Mouse (Mus musculus) ZHBTc4 (cell line): ENCODE results near the gene Zfp385a.

Source experiments
- DNase-seq: peaks from one replicate; pipeline ENCODE4 v3.0.0-alpha.2; 2011; ENCODE audit warnings: low read depth, low spot score

The Zfp385a gene

DNA sequence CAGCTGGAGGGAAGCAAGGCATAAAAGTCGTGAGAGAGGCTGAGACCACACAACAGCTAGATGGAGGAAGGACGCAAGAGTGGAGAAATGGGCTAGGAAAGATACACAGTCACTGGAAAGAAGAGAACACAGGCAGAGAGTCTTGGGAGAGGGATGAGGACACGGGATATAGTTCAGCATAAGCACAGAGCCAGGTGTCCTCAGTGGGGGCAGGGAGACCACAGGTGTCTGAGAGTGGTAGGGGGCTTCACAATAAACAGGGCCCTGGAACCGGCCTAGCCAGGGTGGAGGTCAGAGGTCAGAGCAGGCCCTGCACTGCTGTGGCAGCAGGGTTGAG, 1.1 kb downstream of the Zfp385a start:
- DNase-seq, result no peak

DNA sequence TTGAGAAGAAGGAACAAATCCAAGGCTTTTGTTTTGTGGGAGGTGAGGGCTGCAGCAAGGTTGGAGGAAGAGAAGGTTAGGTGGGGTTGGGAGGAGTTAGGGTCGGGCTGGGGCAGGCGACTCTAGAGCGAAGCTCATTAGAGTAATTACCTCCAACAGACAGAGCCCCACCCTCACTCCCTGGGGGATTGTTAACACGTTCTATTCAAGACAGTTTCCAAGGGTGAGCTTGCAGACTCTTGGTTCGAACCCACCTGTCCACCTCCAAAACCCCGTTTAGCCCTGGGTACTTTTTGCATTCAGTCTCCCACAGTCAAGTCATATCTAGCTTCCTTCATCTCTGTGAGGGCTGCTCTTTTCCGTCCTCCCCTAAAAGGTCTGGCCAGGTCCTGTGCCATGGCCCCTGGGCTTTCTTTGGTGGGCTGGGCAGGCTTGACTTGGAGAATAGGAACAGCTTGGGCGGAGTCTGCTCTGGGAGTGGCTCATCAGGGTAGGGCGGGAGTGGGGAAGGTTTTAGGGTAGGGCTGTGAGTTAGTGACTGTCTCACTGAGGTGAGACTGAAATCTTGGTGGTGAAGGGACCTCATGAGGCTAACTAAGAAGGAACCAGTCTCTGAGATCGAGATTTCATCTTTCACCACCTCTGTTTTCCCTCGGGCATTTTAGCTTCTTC, 2.8 kb downstream of the Zfp385a start:
- peak; percentile 58 for DNase-seq

DNA sequence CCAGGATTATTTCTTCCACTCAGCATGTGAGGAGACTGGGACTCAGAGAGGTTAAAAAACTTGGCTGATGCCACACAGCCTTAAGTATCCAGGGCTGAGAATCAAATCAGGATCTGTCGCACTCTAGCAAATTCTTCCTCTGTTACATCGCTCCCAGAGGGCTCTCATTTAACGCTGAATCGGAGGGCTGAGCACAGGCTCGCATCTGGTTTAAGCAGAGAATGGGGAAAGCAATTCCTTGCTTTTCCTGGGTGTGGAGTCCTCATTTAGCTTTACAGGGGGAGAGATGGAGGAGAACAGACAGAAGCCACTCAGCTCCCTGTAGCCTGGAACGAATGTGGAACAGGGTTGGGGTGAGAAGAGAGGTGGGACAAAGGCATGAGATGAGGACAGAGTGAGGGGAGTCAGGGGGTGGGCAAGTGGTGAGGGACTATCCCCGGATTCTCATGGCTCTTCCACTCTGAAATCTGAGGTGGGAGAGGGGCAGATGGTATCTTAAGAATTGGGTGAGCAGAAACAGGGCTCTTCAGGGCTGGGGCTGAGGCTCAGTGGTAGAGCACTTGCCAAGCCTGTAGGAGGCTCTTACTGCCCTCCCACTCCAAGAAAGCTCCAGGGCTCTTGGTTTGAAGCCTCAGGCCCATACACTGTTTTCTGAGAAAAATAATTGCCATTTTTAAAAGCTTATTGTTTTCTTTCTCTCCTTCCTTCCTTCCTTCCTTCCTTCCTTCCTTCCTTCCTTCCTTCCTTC, 4.2 kb downstream of the Zfp385a start:
- no peak for DNase-seq

DNA sequence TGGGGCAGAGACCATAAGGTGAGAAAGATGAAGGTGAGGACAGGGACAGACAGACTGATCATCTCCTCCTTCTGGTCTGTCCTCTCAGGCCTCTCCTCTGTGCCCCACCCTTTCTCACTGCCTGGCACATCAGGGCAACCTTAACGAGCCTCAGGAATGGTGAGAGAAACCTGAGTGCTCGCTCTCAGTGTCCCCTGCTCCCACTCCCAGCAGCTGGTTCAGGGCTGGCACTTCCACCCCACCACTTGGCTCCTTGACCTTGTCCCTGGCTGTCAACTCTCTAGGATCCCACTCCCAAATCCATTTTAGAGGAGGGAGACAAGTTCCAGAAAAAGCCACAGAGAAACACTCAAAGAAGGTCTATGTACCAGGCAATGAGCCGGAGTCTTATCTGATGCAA, 4.9 kb downstream of the Zfp385a start:
- DNase-seq, result no peak

DNA sequence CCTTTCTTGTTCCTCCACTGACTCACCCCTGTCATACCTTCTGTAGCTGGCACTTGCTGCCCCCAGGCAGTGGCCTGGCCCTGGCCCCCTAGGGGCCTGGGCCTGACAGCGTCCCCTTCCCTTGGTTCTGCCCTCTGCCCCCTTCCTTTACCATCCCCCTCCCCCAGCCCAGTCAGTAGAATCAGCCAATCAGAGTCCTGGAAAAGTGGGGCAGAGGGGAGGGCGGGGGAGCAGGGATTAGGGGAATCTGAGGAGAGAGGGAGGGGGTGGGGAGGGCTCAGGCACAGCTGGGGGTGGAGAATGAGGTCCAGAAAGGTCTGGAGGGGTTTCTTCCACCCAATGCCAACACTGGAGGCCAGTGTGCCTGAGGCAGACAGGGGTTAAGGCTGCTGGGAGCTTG, 5.7 kb downstream of the Zfp385a start:
- DNase-seq, result no peak

DNA sequence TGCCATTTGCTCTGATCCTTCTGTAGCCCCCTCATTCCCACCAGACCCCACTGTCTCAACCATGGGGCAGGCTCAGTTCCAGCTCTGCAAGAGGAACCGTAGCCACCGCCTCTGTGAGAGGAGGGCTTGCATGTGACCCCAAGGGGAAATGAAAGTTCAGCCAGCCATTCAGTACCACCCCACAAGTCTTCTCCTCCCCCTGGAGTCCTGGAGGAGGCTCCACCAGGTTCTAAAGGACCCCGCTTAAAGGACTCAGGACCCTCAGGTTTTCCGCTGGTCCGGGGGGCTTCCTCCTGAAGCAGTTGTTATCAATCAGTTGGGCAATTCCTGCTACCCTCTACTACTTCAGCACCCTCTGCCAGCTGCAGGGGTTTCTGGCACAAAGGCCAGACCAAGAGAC, 6.2 kb downstream of the Zfp385a start:
- DNase-seq, result no peak

DNA sequence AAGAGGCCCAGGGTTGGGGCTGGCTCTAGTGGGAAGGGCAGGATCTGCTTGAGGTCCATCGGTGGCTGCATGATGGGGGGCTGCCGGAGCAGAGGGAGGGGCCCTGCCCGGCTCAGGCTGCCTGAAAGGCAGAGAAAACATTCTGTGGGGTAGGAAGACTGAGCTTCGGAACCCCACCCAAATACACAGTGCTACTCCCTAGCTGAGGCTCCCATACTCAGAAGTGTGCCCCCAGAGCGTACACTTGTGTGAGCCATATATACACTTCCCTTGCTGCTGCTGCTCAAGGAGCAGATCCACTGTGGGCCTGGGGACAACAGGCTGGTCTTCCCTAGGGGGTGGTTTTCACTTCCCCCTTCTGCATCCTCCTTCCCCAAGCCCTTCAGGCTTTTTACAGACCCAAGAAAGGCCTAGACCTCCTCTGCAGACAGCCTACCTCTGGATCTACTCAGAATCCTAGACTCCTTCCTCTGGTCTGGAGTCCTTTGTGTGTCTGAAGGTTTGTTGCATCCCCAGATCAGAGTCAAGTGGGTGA, 6.7 kb downstream of the Zfp385a start:
- no peak for DNase-seq

DNA sequence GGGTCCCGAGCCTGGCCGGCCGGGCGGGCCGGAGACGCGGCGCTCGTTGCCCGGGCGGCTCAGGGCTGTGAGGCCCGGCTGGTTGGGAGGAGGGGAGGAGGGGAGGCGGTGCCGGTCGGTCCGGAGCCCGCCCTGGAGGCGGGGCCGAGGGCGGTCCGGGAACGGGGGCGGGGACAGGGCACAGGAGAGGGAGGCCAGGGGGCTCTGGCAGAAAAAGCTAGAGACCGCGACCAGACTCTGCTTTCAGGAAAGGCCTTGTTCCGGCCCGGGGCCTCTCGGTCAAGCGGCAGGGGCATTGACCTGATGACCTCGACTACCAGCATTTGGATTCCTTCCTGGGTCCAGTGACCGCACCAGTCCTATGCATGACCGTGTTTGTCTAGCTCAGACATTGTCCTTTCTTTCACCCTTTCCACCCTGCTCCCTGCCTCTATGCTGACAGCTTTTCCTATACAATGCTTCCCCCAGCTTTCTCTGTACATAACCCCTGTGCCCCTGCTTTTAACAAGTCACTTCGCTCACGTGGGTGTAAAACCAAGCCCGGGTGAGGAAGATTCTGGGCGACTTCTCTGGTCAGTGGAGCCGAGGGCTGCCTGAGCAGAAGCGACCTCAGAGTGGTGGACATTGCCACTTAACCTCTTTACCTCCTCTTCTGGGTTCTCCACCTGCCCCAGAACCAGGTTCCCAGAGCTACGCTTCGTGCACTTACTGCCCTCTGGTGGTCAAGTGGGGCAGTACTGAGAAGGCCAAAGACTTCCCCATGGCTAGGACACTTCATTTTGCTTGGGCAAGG, 16.2 kb downstream of the Zfp385a start:
- DNase-seq, result peak; percentile 92

DNA sequence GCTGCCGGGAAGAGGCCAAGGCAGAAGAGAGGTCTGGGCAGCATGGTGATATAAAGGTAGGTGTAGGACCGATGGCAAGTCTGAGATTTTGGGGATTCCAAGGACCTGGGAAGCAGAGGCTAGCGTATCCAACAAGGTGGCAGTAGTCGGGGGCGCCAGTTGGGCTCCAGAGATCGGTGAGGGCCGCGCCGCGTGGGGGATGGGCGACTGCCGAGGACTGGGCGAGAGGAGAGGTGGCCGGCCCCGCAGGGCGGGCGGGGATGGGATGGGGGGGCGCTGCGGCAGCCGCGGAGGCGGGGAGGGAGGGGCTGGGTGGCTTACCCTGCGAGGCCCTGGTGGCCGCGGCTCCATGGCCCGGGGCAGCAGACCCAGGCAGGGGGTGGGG, 16.8 kb downstream of the Zfp385a start:
- peak; percentile 47 for DNase-seq

DNA sequence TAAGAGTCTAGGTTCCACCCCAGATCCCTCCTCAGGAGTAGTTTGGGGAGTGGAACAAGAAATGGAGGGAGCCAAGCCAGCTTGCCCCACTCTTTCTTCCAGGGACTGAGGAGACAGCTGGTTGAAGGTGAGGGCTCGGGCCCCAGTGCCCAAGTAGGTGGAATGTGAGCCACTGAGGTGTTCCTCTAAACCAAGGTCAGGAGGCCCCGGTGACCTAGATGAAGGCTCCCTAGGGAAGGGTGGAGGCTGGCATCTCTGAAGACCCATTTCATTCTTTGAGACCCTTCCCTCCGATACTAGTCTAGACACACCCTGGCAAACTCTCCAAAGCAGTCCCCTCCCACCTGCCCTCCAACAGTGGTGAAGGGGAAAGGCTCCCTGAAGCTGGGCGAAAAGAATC, 17.5 kb downstream of the Zfp385a start:
- DNase-seq, result no peak

DNA sequence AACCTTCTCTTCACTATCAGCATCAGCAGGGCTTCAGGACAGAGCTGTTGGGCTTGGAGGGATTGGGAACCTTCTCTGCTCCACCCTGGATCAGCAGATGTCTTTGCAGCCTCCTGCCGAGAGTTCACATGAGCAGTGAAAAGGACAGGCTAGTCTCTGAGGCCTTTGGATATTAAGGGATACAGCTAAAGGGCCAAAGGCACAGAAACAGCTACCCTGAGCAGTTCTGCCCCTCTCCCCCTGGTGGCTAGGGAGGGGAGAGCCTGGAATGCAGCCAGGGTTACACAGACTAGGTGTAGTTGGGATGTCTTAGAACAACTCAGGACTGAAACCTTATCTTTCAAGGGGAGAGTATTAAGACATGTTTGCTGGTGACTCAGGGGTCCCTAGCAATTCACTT, 18.8 kb downstream of the Zfp385a start:
- DNase-seq, result peak; percentile 78

DNA sequence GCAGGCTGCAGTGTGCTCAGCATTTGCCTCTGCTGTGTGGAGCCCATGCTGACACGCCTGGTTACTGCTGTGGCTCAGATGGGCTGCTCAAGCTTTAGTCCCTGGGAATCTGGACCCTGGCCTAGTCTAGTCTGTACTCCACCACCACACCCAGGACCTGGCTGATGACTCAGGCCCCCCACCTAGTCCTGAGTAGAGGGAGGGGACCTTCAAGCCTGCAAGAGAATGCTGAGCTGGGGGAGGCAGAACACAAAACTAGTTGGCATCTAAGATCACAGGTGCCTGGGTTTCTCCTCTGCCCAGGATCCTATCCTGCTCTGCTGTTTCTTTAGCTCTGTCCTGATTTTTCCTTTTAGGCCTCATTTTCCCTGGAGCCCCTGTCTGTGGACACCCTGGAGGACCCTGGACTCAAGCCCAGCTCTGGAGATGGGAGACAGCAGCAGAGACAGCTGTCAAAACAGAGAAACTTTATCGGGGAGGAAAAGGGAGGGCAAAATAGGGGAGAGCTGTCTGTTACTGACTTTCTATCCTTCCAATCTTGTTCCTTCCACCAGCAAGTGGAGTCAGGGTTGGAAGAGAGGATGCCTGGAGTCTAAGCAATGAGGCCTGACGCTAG, 21.6 kb downstream of the Zfp385a start:
- no peak for DNase-seq

DNA sequence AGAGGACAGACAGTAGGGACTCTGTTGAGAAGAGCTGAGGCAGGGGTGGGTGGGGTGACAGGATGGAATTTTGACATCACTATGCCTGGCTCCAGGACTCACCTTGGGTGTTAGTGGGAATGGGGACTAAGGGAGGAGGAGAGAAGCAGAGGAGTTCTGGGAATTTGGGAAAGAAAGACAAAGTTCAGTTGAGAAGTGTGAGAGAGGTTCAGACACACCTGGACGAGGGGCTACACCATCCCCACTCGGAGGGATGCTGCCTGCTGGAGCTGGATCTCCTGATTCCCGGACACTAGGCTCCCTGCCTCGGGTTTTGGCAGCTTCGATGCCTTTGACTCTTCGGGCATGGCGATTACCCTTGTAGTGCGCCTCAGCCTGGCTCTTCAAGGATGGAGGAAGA, 22.2 kb downstream of the Zfp385a start:
- DNase-seq, result no peak

DNA sequence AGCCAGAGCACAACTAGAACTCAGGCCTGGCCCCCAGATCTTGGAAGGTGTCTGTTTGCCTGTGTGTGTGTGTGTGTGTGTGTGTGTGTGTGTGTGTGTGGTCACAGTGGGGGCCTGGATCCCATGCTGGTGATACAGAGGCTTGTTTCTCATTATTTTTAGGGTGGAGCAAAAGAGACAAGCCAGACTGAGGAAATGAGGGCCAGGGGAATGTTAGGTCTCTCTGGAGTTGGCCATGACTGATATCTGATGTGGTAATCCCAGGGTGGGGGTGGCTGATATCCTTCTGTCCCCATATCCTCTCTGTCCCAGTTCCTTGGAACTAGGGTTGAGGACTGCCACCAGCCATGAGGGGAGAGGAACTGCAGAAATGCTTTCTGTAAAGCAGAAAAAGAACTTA, 22.8 kb downstream of the Zfp385a start:
- DNase-seq, result no peak

DNA sequence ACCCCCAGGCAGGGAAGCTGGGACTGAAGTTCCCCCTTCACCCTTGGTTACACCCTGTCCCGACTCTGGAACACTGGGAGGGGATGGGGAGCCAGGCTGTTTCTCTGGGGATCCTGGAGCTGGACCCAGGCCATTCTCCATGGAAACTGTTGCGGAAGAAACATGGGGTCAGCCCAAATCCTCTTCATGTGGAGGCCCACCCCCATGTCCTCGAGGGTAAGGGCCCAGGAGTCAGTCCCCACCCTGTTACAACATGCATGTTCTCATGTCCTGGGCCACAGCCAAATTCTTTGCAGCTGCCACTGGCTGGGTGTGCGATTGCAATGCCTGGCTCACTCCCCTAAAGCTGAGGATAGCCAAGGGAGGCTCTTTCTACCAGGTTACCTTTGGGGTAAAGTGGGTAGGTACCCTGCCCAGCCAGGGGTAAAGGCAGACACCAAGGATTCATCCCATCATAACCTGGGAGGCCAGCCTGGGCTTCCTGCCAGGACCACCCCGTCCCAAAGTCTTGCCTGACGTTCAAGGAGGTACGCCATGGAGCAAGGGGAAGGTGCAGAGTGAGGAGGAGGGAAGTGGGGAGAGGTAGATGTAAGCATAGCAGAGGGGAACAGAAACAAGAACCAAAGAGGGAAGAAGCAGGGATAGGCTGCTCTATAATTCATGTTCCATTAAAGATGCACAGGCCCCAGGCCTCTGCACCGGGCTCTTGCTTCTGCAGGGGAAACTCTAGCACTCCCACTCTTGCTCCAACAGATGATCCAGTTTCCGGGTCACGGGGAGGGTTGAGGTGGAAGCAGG, 23.7 kb downstream of the Zfp385a start:
- DNase-seq, result no peak

DNA sequence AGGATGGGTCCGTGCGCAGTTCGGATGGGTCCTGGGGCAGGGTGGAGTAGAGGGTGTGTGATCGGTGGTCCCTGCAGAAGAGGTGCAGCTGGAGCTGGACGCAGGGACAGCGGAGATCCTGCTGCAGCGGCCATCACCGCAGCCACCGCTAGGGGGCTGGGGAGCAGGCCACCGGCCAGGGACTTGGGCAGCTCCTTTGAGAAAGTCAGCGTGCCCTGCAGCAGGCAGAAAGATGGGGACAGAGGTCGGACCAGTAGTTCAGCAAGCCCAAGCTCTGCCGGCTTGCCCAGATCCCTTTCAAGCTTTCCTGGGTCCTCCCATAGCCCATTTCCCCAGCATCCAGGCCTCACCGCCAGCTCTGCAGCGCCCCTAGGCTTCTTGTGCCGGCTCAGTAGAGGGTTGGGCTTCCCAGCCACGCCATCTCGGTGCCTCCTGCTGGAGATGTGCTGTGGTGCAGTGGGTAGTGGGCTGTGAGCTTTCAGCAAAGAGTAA, 24.8 kb downstream of the Zfp385a start:
- peak; percentile 93 for DNase-seq

DNA sequence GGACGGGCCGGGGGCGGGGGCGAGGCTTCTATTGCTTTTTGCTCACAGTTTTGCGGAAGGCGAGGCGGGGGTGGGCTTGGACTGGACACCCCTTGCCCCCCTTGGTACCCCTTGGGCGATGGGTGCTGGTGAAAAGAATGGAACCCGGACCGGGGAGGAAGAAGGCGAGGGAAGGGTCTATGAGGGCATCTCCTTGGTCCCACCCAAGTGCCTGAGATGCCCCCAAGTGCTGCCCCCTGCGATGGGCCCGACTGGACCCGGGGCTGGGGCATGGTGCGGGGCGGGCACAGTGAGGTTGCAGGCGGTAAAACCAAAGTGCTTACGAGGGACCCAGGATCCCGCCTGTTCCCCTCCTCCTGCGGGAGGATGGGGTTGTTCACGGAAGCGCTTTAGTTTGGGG, 25.7 kb downstream of the Zfp385a start:
- DNase-seq, result no peak

DNA sequence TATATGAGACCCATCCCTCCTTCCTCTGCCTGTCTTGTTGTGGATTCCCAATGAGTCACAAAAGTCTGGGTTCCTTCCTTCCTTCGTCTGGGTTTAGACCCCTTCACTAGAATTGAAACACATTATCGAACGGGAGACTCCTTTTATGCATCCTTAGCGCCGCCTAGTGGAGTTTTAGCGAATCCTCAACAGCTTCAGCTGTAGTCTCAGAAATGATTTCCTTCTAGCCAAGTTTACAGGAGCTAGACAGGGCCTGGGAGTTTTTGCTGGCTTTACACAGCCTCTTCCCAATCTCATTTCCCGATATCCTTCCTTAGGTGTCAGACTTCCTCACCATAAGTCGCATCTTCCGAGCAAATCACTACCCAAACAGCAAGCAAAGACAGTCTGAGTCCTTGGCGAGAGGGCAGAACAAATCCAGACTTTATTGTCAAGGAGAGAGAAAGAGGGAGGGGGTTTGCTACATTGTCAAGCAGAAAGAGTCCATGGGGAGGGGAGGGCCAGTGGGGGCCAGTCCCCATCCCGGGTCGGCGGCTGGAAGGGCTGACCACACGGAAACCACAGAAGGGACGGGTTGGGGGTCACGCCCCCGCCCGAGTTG, 26.3 kb downstream of the Zfp385a start:
- peak; percentile 83 for DNase-seq

DNA sequence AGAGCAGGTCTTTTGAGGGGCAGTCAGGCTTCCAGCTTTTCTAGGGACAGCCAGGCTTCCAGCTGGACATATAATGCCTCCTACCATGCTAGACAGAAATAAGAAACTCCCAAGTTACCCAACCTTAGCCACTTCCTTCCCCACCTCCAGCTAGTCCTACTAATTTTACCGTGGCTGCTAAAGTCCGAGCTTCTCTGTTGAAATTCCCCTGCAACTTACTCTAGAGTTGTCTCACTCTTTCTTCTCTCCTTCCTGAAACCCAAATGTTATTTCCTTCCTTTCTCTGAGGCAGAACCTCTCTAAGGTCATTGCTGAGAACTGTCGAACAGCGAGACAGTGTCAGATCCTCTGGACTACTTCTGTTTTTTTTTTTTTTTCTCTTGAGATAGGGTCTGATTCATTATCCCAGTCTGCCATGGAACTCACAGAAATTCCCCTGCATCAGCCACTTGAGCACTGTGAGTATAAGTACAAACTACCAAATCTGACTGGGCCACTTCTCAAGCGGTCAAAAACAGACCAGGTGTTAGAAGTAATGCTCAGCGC, 29.5 kb downstream of the Zfp385a start, which contains the start of gene Gpr84:
Gene Gpr84 (minus strand): TSS at position 248 of the 546 bp plus-strand sequence.
- DNase-seq, result no peak

DNA sequence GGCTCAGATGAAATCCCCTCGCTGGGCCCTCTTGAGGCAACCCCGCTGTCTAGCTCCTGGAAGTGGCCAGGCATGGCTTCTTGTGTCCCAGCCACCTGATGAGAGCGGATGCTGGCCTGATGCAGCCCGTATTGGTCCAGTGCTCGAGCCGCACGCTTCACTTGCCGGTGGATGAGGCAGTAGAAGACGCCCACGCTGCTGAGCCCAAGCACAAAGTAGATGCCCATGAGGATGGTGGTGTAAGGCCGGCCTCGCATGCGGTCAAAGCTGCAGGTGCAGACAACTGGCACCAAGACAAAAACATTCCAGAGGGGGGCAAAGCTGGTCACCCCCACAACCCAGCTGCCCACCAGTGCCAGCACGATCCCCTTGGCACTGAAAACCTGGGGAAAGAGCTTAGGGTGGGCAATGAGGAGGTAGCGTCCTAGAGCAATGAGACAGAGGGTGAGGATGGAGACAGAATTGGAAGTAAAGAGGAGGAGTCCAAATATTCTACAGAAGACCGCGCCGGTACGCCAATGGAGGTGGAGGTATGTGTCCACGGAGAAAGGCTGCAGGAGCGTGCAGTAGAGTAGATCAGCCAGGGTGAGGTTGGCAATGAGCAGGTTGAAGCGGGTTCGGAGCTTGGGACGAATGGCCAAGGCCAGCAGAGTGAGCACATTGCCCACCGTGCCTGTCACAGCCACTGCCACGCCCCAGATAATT, 30.9 kb downstream of the Zfp385a start:
- DNase-seq, result no peak
